Mouse (Mus musculus): ENCODE results near the gene Ppm1j. TPM values are rescaled to one million over a fixed set of nuclear protein-coding genes. Genes with fewer than 3 reads are reported as not detected.
"Not testable (repeated sequence)": the region's sequence is repeated elsewhere in the genome, so short reads cannot be mapped to it uniquely, and the experiment has no call there.

The Ppm1j gene
- total and polyA plus RNA-seq, 3 experiments: 0.54 to 2.7 TPM; not detected in 1

DNA sequence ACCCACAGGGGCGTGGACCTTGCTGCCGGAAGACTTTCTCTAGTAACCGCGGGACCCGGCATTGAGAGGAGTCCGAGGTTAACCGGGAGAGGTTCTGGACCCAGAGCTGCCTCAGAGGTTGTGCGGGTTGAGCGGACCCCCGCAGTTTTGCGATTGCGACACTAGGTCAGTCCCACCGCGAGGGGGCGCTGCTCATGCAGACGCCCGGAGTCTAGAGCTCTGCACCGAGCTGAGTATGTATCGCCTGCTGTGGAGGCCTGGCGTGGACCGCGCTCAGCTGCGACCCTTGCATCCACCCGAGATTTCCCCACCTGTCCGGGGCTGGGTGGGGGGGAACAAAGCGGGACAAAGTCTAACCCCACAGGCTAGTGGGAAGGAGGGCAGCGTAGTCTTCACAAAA is 22.4 kb upstream of the Ppm1j start:
- no peak for TF ChIP-seq MAFK (IDR thresholded peaks at IDR 0.05; ENCODE audit: borderline replicate concordance, low read depth, low read length)
- TF ChIP-seq POLR2A (IDR thresholded peaks at IDR 0.05; ENCODE audit: control insufficient read depth in 1 of 2, insufficient read depth in 1 of 2, low read depth in 1 of 2, low read length in 2 of 2, poor library complexity in 1 of 2): peak in 1 of 2 experiments; percentile 40; a peak in 1 of 4 replicates
- peak; percentile 29 for TF ChIP-seq RAD21 (IDR thresholded peaks at IDR 0.05; ENCODE audit: low read depth, low read length)
- peak; percentile 61 for TF ChIP-seq SMC3 (IDR thresholded peaks at IDR 0.05; ENCODE audit: low read depth, low read length)
- TF ChIP-seq CTCF (IDR thresholded peaks at IDR 0.05 in 2 of 3, conservative IDR thresholded peaks at IDR 0.05 in 1 of 3; ENCODE audit: control insufficient read depth in 1 of 3, insufficient read depth in 1 of 3, low read depth in 2 of 3, low read length in 3 of 3, poor library complexity in 1 of 3, severe bottlenecking in 1 of 3): peak; percentile 75 to 95 (median 85)
- peak; percentile 86 for DNase-seq (ENCODE audit: low read depth, low spot score)
- Histone ChIP-seq H3K27ac (ENCODE audit: control insufficient read depth, low read depth, low read length) (no peak overlapping the region), H3K36me3 (ENCODE audit: control insufficient read depth in 1 of 2, insufficient read depth in 2 of 2, low read length in 2 of 2) (peaks cover 0 to 4% of the 10 kb centered on the region in 2 experiments; a peak in 1 of 4 replicates), H3K9me3 (replicated peaks; ENCODE audit: insufficient read depth, low read length) (no peaks in the 10 kb centered on the region), H3K79me2 (ENCODE audit: control insufficient read depth, insufficient read depth, low read length, poor library complexity) (no peaks in the 10 kb centered on the region), H3K9ac (ENCODE audit: control insufficient read depth, low read depth, low read length, poor library complexity, severe bottlenecking) (peak overlapping the region; percentile 70), H3K4me1 (ENCODE audit: control insufficient read depth in 1 of 2, insufficient read depth in 2 of 2, low read length in 2 of 2) (peaks cover 0 to 14% of the 10 kb centered on the region in 2 experiments; a peak in 1 of 4 replicates), H3K4me3 (ENCODE audit: control insufficient read depth in 1 of 2, insufficient read depth in 1 of 2, low read depth in 2 of 2, low read length in 2 of 2) (peak overlapping the region; percentile 63 to 89), H3K27me3 (ENCODE audit: control insufficient read depth in 1 of 2, insufficient read depth in 2 of 2, low read length in 2 of 2) (peaks cover 3% of the 10 kb centered on the region in 2 experiments; a peak in 3 of 4 replicates)

DNA sequence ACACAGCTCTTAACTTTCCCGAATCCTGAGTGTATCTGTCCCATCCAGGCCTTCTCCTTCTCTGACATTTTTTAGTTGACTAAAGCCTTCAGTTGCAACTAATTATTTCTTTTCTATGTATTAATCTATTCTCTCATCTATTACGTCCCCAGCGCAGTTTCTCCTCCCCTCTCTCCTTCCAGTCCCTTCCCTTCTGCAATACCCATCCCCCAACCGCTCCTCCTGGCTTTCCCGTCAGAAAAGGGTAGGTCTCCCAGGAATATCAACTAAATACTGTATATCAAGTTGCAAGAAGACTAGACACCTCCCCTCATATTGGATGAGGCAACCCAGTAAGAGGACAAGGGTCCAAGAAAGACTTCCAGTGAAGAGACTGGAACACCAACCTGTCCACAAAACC is 22.0 kb upstream of the Ppm1j start:
- H3K27me3 ChIP-seq (ENCODE audit: control insufficient read depth in 1 of 2, insufficient read depth in 2 of 2, low read length in 2 of 2): peaks cover 3% of the 10 kb centered on the region in 2 experiments; a peak in 2 of 4 replicates
- no peak for TF ChIP-seq MAX (IDR thresholded peaks at IDR 0.05; ENCODE audit: low read length)
- no peak for TF ChIP-seq ZNF384 (IDR thresholded peaks at IDR 0.05; ENCODE audit: low read depth, low read length)
- TF ChIP-seq NRF1 (IDR thresholded peaks at IDR 0.05; ENCODE audit: insufficient read depth, low read depth, low read length, poor library complexity, severe bottlenecking): no peak
- no peak for TF ChIP-seq MEF2A (IDR thresholded peaks at IDR 0.05; ENCODE audit: extremely low read depth, insufficient replicate concordance, low read depth, low read length, poor library complexity, severe bottlenecking)
- no peak for TF ChIP-seq RCOR1 (IDR thresholded peaks at IDR 0.05; ENCODE audit: low read depth, low read length)
- TF ChIP-seq KAT2A (conservative IDR thresholded peaks at IDR 0.05; ENCODE audit: low read depth, low read length): no peak
- no peak for TF ChIP-seq HCFC1 (IDR thresholded peaks at IDR 0.05; ENCODE audit: low read depth, low read length)
- no peak for TF ChIP-seq POLR2A (IDR thresholded peaks at IDR 0.05; ENCODE audit: control insufficient read depth in 1 of 2, insufficient read depth in 1 of 2, low read depth in 1 of 2, low read length in 2 of 2, poor library complexity in 1 of 2)
- TF ChIP-seq ETS1 (IDR thresholded peaks at IDR 0.05; ENCODE audit: low read depth, low read length): no peak
- TF ChIP-seq UBTF (IDR thresholded peaks at IDR 0.05; ENCODE audit: borderline replicate concordance, insufficient read depth, low read depth, low read length): no peak
- no peak for TF ChIP-seq CTCF (IDR thresholded peaks at IDR 0.05 in 2 of 3, conservative IDR thresholded peaks at IDR 0.05 in 1 of 3; ENCODE audit: control insufficient read depth in 1 of 3, insufficient read depth in 1 of 3, low read depth in 2 of 3, low read length in 3 of 3, poor library complexity in 1 of 3, severe bottlenecking in 1 of 3)
- TF ChIP-seq MAZ (IDR thresholded peaks at IDR 0.05; ENCODE audit: low read depth, low read length): no peak
- no peak for TF ChIP-seq MXI1 (IDR thresholded peaks at IDR 0.05; ENCODE audit: low read depth, low read length)
- peaks cover 0 to 4% of the 10 kb centered on the region in 2 experiments; a peak in 1 of 4 replicates for H3K36me3 ChIP-seq (ENCODE audit: control insufficient read depth in 1 of 2, insufficient read depth in 2 of 2, low read length in 2 of 2)
- H3K9me3 ChIP-seq (replicated peaks; ENCODE audit: insufficient read depth, low read length): no peaks in the 10 kb centered on the region
- no peak for DNase-seq (ENCODE audit: low read depth, low spot score)
- H3K9ac ChIP-seq (ENCODE audit: control insufficient read depth, low read depth, low read length, poor library complexity, severe bottlenecking): peak overlapping the region; percentile 70
- no peak overlapping the region for H3K27ac ChIP-seq (ENCODE audit: control insufficient read depth, low read depth, low read length)
- H3K4me1 ChIP-seq (ENCODE audit: control insufficient read depth in 1 of 2, insufficient read depth in 2 of 2, low read length in 2 of 2): peaks cover 0 to 14% of the 10 kb centered on the region in 2 experiments; a peak in 1 of 4 replicates
- peak overlapping the region; percentile 63 to 89 for H3K4me3 ChIP-seq (ENCODE audit: control insufficient read depth in 1 of 2, insufficient read depth in 1 of 2, low read depth in 2 of 2, low read length in 2 of 2)
- no peaks in the 10 kb centered on the region for H3K79me2 ChIP-seq (ENCODE audit: control insufficient read depth, insufficient read depth, low read length, poor library complexity)

DNA sequence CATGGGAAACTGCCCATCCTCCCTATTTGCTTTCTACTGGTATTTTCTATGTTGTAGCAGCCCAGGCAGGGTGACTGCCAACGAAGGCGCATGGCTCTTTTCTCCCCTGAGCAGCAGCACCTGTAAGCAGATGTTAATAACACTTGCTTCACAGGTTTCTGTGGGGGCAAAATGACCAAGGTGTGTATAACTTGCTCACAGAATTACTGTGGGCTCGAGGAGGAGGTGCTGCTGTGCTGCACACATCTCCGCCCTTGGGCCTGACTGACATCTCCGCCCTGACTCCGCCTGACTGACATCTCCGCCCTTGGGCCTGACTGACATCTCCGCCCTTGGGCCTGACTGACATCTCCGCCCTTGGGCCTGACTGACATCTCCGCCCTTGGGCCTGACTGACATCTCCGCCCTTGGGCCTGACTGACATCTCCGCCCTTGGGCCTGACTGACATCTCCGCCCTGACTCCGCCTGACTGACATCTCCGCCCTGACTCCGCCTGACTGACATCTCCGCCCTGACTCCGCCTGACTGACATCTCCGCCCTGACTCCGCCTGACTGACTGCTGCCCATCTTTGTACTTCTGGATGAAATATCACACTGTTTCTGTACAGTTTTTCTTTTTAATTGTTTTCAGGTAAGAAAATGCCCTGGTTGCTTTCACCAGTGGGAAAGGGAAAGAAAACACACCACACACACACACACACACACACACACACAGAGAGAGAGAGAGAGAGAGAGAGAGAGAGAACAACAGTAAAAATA is 18.6 kb upstream of the Ppm1j start:
- H3K36me3 ChIP-seq (ENCODE audit: control insufficient read depth in 1 of 2, insufficient read depth in 2 of 2, low read length in 2 of 2); H3K27me3 ChIP-seq (ENCODE audit: control insufficient read depth in 1 of 2, insufficient read depth in 2 of 2, low read length in 2 of 2); H3K79me2 ChIP-seq (ENCODE audit: control insufficient read depth, insufficient read depth, low read length, poor library complexity); H3K27ac ChIP-seq (ENCODE audit: control insufficient read depth, low read depth, low read length); H3K9me3 ChIP-seq (replicated peaks; ENCODE audit: insufficient read depth, low read length): not testable (repeated sequence)
- peak; percentile 73 for DNase-seq (ENCODE audit: low read depth, low spot score)
- H3K4me1 ChIP-seq (ENCODE audit: control insufficient read depth in 1 of 2, insufficient read depth in 2 of 2, low read length in 2 of 2): peaks cover 0 to 14% of the 10 kb centered on the region in 2 experiments; a peak in 1 of 4 replicates
- H3K4me3 ChIP-seq (ENCODE audit: control insufficient read depth in 1 of 2, insufficient read depth in 1 of 2, low read depth in 2 of 2, low read length in 2 of 2): peak overlapping the region; percentile 5 to 48; a peak in 2 of 4 replicates
- peak overlapping the region; percentile 10; the same call in 1 of the 2 replicates for H3K9ac ChIP-seq (ENCODE audit: control insufficient read depth, low read depth, low read length, poor library complexity, severe bottlenecking)

Data from MEL (cell line).